Mouse (Mus musculus) heart, postnatal 25 days (tissue): ENCODE data around the gene Adat1. TPM values are rescaled to one million over a fixed set of nuclear protein-coding genes. Genes with fewer than 3 reads are reported as not detected.

Experiments used
- DNase-seq: peaks from one replicate; pipeline ENCODE4 v3.0.0; 2022; ENCODE audit warnings: low spot score
- intact Hi-C: fragments of 180-260 bp; cut with DNase I; formaldehyde crosslinking; loops from one replicate; pipeline ENCODE4 v1.15.1; 2025
- total RNA-seq, 2 experiments: library from RNA; stranded (reverse); gene quantifications; 2 replicates each; pipeline ENCODE4 v1.2.3; 2021

The Adat1 gene
- total RNA-seq, result 1 to 10 TPM; 1.5 to 2.4 TPM

DNA sequence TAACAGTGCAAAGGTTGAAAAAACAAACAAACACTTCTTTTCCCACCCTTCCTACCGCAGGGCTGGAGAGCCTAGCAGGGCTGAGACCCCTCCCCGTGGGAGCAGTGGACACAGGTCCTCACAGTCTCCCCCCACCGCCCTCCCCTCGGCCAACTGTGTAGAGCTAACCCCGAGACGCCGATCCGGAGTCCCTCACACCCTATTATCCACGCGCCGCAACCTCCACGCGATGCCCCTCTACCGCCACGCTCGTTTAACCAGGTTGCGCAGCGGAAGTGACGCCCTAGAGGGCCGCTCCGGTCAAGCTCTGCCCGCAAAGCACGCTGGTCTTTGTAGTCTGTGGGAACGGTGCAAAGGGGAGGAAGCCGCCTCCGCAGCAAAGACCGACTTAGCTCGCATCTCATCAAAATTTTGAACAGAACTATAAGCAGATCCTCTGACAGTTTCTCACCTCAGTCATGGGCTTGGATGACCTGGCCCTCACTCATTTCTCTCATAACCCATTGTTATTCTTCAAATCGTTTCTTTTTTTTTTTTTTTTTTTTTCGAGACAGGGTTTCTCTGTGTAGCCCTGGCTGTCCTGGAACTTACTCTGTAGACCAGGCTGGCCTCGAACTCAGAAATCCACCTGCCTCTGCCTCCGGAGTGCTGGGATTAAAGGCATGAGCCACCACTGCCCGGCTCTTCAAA is at the start of gene Adat1:
Gene Adat1 (minus strand): TSS at position 290 of the 690 bp plus-strand sequence.
- intact Hi-C loops, result loop anchor here (5.0 kb wide), 1 partner anchor 50 kb away; the partner anchor contains the start of gene Gabarapl2
- DNase-seq, result peak; percentile 69

DNA sequence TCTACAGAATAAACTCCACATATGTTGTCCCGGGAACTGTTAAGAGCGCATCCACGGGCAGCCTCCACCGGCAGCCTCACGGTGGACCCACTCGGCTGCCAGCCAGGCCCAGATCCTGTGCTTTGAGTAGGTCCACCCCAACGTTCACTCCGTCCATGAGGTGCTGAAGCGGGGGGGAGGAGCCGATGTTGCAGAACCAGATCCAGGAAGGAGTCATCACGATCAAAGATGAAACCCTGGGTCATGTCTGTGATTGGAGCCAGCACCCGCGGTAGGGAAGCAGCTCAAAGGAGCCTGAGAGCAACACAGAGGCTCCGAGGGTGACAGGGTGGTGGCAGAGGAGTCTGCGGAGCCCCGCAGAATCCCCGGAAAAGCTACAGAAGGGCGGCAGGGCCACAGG is 45.4 kb upstream of the Adat1 start:
- intact Hi-C loops, result no loop called here
- DNase-seq, result no peak

GRCm38 (mm10) chr8:112034603-112035002 is 42.5 kb upstream of the Adat1 start:
- intact Hi-C loops, result loop anchor here (5.0 kb wide), 1 partner anchor 152 kb away; no protein-coding TSS in a partner anchor
- no peak for DNase-seq

DNA sequence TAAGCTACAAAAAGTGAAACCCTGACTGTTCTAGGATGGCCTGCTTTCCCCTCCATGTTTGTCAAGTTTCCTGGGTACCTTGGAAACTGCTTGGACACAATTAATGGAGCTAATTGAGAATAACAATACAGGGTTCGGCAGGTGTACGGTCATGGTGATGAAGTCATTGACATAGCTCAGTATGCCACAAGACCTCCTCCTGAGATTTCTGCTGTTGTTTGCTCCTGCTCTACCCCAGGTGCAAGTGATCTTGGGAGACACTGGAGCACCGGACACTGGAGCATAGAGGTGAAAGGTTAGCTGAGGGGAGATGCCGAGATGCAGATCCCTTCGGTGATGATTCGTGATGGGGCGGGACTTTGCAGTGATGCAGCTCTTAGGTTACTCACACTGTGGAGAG is 41.0 kb upstream of the Adat1 start:
- no peak for DNase-seq
- intact Hi-C loops, result loop anchor here (5.0 kb wide), 1 partner anchor 151 kb away; no protein-coding TSS in a partner anchor

DNA sequence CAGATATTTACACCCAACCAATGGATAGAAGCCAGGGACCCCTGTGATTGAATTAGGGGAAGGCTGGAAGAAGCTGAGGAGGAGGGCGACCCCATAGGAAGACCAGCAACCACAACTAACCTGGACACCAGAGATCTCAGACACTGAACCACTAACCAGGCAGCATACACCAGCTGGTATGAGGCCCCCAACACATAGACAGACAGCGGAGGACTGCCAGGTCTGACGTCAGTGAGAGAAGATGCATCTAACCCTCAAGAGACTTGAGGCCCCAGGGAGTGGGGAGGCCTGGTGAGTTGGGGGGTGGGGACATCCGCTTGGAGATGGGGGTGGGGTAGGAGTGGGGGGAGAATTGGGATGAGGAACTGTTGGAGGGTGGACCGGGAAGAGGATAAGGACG is 38.6 kb upstream of the Adat1 start:
- no peak for DNase-seq
- intact Hi-C loops, result loop anchor here (5.0 kb wide), 1 partner anchor 148 kb away; no protein-coding TSS in a partner anchor

DNA sequence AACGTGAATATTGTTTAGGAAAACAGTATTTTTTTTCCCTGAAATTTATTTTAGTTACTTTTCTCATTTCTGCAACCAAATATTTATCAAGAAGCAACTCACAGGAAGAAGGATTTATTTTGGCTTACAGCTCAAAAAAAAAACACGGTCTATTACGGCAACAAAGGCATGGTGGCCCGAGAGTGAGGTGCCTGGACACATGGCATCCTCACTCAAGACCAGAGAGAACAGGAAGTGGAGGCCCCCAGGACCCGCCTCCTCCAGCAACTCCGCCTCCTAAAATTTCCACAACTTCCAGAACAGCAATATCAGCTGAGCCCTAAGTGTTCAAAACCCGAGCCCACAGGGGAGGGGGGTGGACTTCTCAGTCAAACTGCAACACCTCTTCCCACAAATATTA is 37.4 kb upstream of the Adat1 start:
- no peak for DNase-seq
- intact Hi-C loops, result no loop called here

DNA sequence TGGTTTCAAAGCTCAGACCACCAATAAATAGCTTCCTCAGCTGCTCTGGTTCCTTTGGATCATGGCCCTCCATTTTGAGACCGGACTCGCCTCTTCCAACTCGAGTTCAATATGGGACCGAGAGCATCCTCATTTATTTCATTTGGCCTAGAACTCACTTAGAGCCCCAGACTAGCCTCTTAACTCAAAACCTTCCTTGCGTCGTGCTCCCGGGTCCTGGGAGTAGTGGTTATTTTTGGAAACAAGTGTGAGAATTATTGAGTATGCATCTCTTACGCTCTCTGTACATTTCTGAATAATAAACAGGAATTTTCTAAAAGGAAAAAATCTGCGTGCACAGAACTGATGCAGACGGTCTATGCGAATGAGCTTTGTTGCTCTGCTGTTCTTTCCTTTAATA is 22.8 kb upstream of the Adat1 start, which contains the start of gene Gm6793:
Gene Gm6793 (minus strand): TSS at position 101 of the 400 bp plus-strand sequence.
- intact Hi-C loops, result no loop called here
- no peak for DNase-seq

DNA sequence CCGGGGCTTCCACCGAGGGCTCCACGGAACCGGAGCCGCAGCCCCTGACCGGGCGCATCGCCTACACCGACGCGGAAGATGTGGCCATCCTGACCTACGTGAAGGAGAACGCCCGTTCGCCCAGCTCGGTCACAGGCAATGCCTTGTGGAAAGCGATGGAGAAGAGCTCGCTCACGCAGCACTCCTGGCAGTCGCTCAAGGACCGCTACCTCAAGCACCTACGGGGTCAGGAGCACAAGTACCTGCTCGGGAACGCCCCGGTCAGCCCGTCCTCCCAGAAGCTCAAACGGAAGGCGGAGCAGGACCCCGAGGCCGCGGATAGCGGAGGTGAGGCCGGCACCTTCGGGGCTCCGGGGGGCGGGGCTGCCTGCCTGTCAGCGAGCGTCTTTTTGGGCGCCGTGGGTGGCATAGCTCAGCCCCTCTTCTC is 19.7 kb upstream of the Adat1 start:
- intact Hi-C loops, result no loop called here

GRCm38 (mm10) chr8:112010997-112011815 is 19.1 kb upstream of the Adat1 start, which contains the start of the genes Kars and Terf2ip:
Kars (minus strand) TSS chr8:112011323.
Terf2ip (plus strand) TSS chr8:112011398.
- DNase-seq, result peak; percentile 86
- intact Hi-C loops, result no loop called here

More for the DNA sequence above, 19.7 kb upstream of the Adat1 start:
- no peak for DNase-seq

GRCm38 (mm10) chr8:112009558-112009957 is 17.5 kb upstream of the Adat1 start:
- intact Hi-C loops, result no loop called here
- DNase-seq, result no peak

GRCm38 (mm10) chr8:112007669-112008068 is 15.6 kb upstream of the Adat1 start:
- DNase-seq, result no peak
- intact Hi-C loops, result no loop called here

GRCm38 (mm10) chr8:112005601-112006000 is 13.5 kb upstream of the Adat1 start:
- intact Hi-C loops, result no loop called here
- DNase-seq, result no peak

DNA sequence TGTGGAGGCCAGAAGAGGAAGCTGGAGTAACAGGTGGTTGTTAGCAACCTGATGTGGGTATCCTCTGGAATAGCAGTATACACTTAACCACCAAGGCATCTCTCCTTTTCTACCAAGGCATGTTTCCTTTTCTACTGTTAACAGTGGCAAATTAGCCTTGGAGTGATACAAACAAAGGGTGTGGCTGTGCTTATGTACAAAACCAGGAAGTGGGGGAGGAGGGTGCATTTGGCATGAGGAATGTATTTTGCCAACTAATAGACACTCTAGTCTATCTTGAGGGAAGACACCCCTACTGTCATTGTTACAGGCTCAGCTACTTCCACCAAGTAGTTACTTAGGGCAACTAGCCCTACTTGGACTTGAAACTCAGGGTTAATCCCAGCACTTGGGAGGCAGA is 12.7 kb upstream of the Adat1 start:
- DNase-seq, result no peak
- intact Hi-C loops, result no loop called here

DNA sequence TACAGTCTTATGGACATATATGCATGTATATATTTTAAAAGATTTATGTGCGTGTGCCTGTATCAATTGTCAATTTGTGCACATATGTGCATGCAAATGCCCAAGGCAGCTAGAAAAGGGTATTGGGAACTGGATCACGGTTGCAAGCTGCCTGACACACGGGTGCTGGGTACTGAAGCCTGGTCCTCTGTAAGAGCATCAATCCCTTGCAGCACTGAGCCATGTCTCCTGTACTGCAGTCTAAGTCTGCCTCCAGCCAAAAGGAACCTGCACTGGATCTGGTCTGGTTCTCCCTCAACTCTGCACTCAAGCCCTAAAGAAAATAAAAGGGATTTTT is 569 bp upstream of the Adat1 start:
- DNase-seq, result no peak
- intact Hi-C loops, result loop anchor here (5.0 kb wide), 1 partner anchor 50 kb away; the partner anchor contains the start of gene Gabarapl2

GRCm38 (mm10) chr8:111991278-111991677 is 824 bp downstream of the Adat1 start:
- intact Hi-C loops, result loop anchor here (5.0 kb wide), 1 partner anchor 49 kb away; the partner anchor contains the start of gene Gabarapl2
- no peak for DNase-seq

- peak; percentile 19 for DNase-seq
- intact Hi-C loops, result loop anchor here (2.0 to 5.0 kb wide), 2 partner anchors 48 to 107 kb away; partner anchors contain the start of gene Gabarapl2
These were observed 2.2 kb downstream of the Adat1 start for GRCm38 (mm10) chr8:111989911-111990310.

DNA sequence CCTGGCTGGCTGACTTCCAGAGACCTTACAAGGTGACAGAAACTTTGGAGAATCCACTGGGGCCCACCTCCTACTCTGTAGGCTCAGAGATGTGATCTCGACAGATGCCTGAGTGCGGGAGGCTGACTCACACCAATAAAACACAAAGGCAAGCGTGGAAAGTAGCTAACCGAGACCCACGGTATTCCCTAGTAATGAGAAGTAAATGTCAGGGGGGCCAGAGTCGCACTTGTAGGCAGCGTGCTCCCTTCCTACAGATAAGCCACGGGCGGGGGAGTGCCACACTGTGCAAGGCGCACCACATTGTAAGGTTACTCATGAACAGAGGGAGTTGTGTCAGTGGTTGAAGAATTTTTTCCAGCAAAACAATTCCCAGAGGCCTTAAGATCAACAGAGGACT is 7.6 kb downstream of the Adat1 start:
- intact Hi-C loops, result no loop called here

DNA sequence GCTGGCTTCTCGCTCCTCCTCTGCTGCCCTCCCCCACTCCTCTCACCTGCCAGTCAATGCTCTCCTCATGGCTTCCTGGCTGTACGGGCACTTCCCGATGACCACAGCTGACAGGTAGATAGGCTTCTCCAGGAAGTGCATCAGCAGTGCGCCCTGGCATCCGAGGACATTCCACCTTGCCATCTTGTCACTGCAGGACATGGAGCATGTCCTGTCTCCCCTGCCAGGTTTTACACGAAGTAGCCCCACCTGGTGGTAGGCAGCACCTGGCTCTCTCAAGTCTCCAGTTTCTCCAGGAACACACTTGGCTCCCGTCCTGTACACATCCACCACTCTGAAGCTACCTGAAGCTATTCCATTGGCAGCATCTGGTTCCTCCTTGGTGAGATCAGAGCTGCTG is 10.0 kb downstream of the Adat1 start:
- intact Hi-C loops, result no loop called here
- DNase-seq, result no peak

More for the DNA sequence above, 7.6 kb downstream of the Adat1 start:
- DNase-seq, result no peak

DNA sequence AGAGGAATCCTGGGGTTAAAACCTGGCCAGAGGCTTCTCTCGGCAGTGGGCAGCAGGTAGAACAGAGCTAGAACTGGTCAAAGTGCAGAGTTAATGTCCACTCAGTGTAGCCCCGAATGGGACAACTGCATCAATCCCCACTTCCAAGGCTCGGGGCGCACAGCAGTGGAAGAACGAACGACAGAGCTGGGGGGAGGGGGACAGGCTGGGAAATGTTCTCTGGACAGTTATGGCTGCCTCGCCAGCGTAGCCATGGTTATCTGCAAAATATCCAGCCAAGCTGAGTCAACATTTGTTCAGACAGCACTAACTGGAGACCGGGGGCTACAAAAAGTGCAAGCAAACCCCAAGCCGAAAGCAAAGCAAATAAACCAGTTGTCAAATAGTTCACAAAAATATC is 14.0 kb downstream of the Adat1 start:
- no peak for DNase-seq

GRCm38 (mm10) chr8:111976326-111976725 is 15.8 kb downstream of the Adat1 start:
- no peak for DNase-seq
- intact Hi-C loops, result no loop called here

More for the DNA sequence above, 14.0 kb downstream of the Adat1 start:
- intact Hi-C loops, result no loop called here

GRCm38 (mm10) chr8:111975706-111976105 is 16.4 kb downstream of the Adat1 start:
- intact Hi-C loops, result no loop called here
- DNase-seq, result no peak
